Mouse (Mus musculus): Measurements from ENCODE around the gene Zfhx2. TPM values are rescaled to one million over a fixed set of nuclear protein-coding genes. Genes with fewer than 3 reads are reported as not detected.

Zfhx2 gene
- 0.26 and 0.29 TPM in 2 replicates for polyA plus RNA-seq (2012; rRNA removed)

GRCm38 (mm10) chr14:55092011-55092577, at the start of gene Zfhx2:
Gene Zfhx2, minus strand, starts transcription at chr14:55092324.

GRCm38 (mm10) chr14:55116425-55117200, 24.5 kb upstream of the Zfhx2 start, which contains the start of gene Jph4:
Gene Jph4, minus strand, starts transcription at chr14:55116935.

GRCm38 (mm10) chr14:55105836-55106809, 14.0 kb upstream of the Zfhx2 start, which contains the start of gene Ap1g2:
Gene Ap1g2, minus strand, starts transcription at chr14:55106593.

GRCm38 (mm10) chr14:55094704-55095231, 2.6 kb upstream of the Zfhx2 start, which contains the start of gene Thtpa:
Gene Thtpa, plus strand, starts transcription at chr14:55094784.

GRCm38 (mm10) chr14:55014991-55015766, 76.9 kb downstream of the Zfhx2 start, which contains the start of gene Ngdn:
Gene Ngdn, plus strand, starts transcription at chr14:55015454.

Other genes starting within 250 kb of the Zfhx2 start
- 1.5 and 2.1 TPM in 2 replicates for gene Homez, start 221.4 kb downstream of the Zfhx2 start, polyA plus RNA-seq (2012; rRNA removed)
- 1.9 and 2.0 TPM in 2 replicates for gene Ppp1r3e, start 214.8 kb downstream of the Zfhx2 start, polyA plus RNA-seq (2012; rRNA removed)
- gene Bcl2l2, start 208.9 kb downstream of the Zfhx2 start, polyA plus RNA-seq (2012; rRNA removed): 8.9 and 9.0 TPM in 2 replicates
- gene Gm20521, start 208.9 kb downstream of the Zfhx2 start, polyA plus RNA-seq (2012; rRNA removed): 0.07 and 0.12 TPM in 2 replicates
- gene Pabpn1, start 199.8 kb downstream of the Zfhx2 start, polyA plus RNA-seq (2012; rRNA removed): 101 and 125 TPM in 2 replicates
- 4.2 and 5.5 TPM in 2 replicates for gene Slc22a17, start 179.2 kb downstream of the Zfhx2 start, polyA plus RNA-seq (2012; rRNA removed)
- 0.38 and 0.47 TPM in 2 replicates for gene Efs, start 166.2 kb downstream of the Zfhx2 start, polyA plus RNA-seq (2012; rRNA removed)
- not detected in 2 replicates for gene Il25, start 159.6 kb downstream of the Zfhx2 start, polyA plus RNA-seq (2012; rRNA removed)
- 0.04 TPM in 1 of 2 replicates, not detected in the other for gene Cmtm5, start 156.1 kb downstream of the Zfhx2 start, polyA plus RNA-seq (2012; rRNA removed)
- 0.05 and 0.14 TPM in 2 replicates for gene Myh6, start 125.4 kb downstream of the Zfhx2 start, polyA plus RNA-seq (2012; rRNA removed)
- gene Gm17428, start 115.4 kb downstream of the Zfhx2 start, polyA plus RNA-seq (2012; rRNA removed): not detected in 2 replicates
- gene Myh7, start 97.7 kb downstream of the Zfhx2 start, polyA plus RNA-seq (2012; rRNA removed): 0.06 and 0.11 TPM in 2 replicates
- 20.9 and 22.6 TPM in 2 replicates for gene Ngdn, start 76.9 kb downstream of the Zfhx2 start, polyA plus RNA-seq (2012; rRNA removed)
- gene Thtpa, start 2.5 kb upstream of the Zfhx2 start, polyA plus RNA-seq (2012; rRNA removed): 3.3 and 3.6 TPM in 2 replicates
- gene Ap1g2, start 14.3 kb upstream of the Zfhx2 start, polyA plus RNA-seq (2012; rRNA removed): 8.7 and 9.3 TPM in 2 replicates
- gene Jph4, start 24.6 kb upstream of the Zfhx2 start, polyA plus RNA-seq (2012; rRNA removed): 0.02 and 0.03 TPM in 2 replicates
- gene Dhrs2, start 129.7 kb upstream of the Zfhx2 start, polyA plus RNA-seq (2012; rRNA removed): 0.03 TPM in 1 of 2 replicates, not detected in the other